Mouse (Mus musculus) CD4-positive naive resting alpha-beta T cell, adult 76 days (primary cell): ENCODE results near the gene Plek2. TPM values are rescaled to one million over a fixed set of nuclear protein-coding genes. Genes with fewer than 3 reads are reported as not detected.

ENCODE experiments used
- total RNA-seq: library from RNA; stranded (reverse); gene quantifications from one replicate; pipeline ENCODE4 v1.2.4, GENCODE M21; 2023

The Plek2 gene
- total RNA-seq = not detected

GRCm38 (mm10) chr12:78906707-78907162 is at the start of gene Plek2:
Gene Plek2 (minus strand): TSS chr12:78906964.

GRCm38 (mm10) chr12:78861496-78862253 is 45.1 kb downstream of the Plek2 start, which contains the start of the genes Atp6v1d and Eif2s1:
Gene Atp6v1d (minus strand): TSS chr12:78861638.
Gene Eif2s1 (plus strand): TSS chr12:78861819.

Other genes with a start within 250 kb of the Plek2 start
- gene Fam71d, start 215.4 kb downstream of the Plek2 start, total RNA-seq = not detected
- 9.5 TPM for gene Mpp5, start 158.1 kb downstream of the Plek2 start, total RNA-seq
- gene Atp6v1d, start 45.3 kb downstream of the Plek2 start, total RNA-seq = 105 TPM
- 60.6 TPM for gene Eif2s1, start 45.1 kb downstream of the Plek2 start, total RNA-seq
- 35.4 TPM for gene Tmem229b, start 100.7 kb upstream of the Plek2 start, total RNA-seq
- 0.67 TPM for gene Plekhh1, start 122.2 kb upstream of the Plek2 start, total RNA-seq
- 7.0 TPM for gene Pigh, start 182.7 kb upstream of the Plek2 start, total RNA-seq
- gene Arg2, start 223.8 kb upstream of the Plek2 start, total RNA-seq = not detected